Mouse (Mus musculus) spleen, adult 2 months (tissue): Measurements from ENCODE around the gene Clec16a. TPM values are rescaled to one million over a fixed set of nuclear protein-coding genes. Genes with fewer than 3 reads are reported as not detected.

Experiments used
- DNase-seq, 2 experiments: peaks; one replicate each; pipeline versions ENCODE4 v3.0.0 to v3.0.0-alpha.2; 2012 to 2021; ENCODE audit warnings: low spot score in 2 of 2, low read depth in 1 of 2
- H3K27ac ChIP-seq: fragments of 200-500 bp; 2 replicates; pipeline ENCODE4 v1.5.1; 2012; ENCODE audit warnings: low read length, inconsistent platforms; ENCODE audit not compliant: insufficient read depth
- H3K27me3 ChIP-seq: fragments of 200-500 bp; 2 replicates; pipeline ENCODE4 v1.6.1; 2012; ENCODE audit warnings: mild to moderate bottlenecking, moderate library complexity, low read length, inconsistent platforms; ENCODE audit not compliant: control insufficient read depth, insufficient read depth
- H3K36me3 ChIP-seq: fragments of 200-500 bp; 2 replicates; pipeline ENCODE4 v1.6.1; 2012; ENCODE audit warnings: mild to moderate bottlenecking, low read length, inconsistent platforms; ENCODE audit not compliant: control insufficient read depth, insufficient read depth
- H3K4me1 ChIP-seq: fragments of 200-500 bp; 2 replicates; pipeline ENCODE4 v1.6.1; 2011; ENCODE audit warnings: inconsistent platforms; ENCODE audit not compliant: control insufficient read depth, insufficient read depth, insufficient read length
- H3K4me3 ChIP-seq: fragments of 200-500 bp; 2 replicates; pipeline ENCODE4 v1.5.1; 2011; ENCODE audit warnings: mild to moderate bottlenecking, inconsistent platforms; ENCODE audit not compliant: insufficient read depth, insufficient read length; ENCODE audit errors: extremely low read depth
- CTCF ChIP-seq: fragments of 200-500 bp; IDR thresholded peaks from 2 replicates; pipeline ENCODE4 v1.5.1; 2011; ENCODE audit warnings: mild to moderate bottlenecking, inconsistent platforms; ENCODE audit not compliant: insufficient read depth, insufficient read length, insufficient replicate concordance; ENCODE audit errors: extremely low read depth
- POLR2A ChIP-seq: fragments of 200-500 bp; IDR thresholded peaks from 2 replicates; pipeline ENCODE4 v1.6.1; 2011; ENCODE audit warnings: low read depth, low read length, inconsistent platforms
- WGBS: fragments of 180-500 bp; shearing (Covaris S2); methylation state at CpG from one replicate; pipeline ENCODE4 v1.1.7; 2018; 5-methylcytosine and 5-hydroxymethylcytosine counted together
- polyA plus RNA-seq: library from polyadenylated mRNA; depleted of rRNA; stranded (reverse); fragments of >200 nt; gene quantifications from 2 replicates; pipeline ENCODE4 v1.2.3, GENCODE M21; 2012

The Clec16a gene
- polyA plus RNA-seq, 1 experiment: 8.2 TPM

GRCm38 (mm10) chr16:10660526-10660925 lies 115.4 kb downstream of the Clec16a start:
- Histone ChIP-seq H3K36me3 (no peaks in the 10 kb centered on the region), H3K4me3 (no peak overlapping the region), H3K27me3 (no peaks in the 10 kb centered on the region), H3K27ac (no peak overlapping the region), H3K4me1 (0 out of 2 replicates have a peak, but pooled peaks cover 4% of the 10 kb centered on the region)
- DNase-seq: no peak
- no peak for TF ChIP-seq POLR2A
- no peak for TF ChIP-seq CTCF

- Histone ChIP-seq H3K27ac (no peak overlapping the region), H3K36me3 (no peaks in the 10 kb centered on the region), H3K4me3 (no peak overlapping the region), H3K27me3 (no peaks in the 10 kb centered on the region), H3K4me1 (0 out of 2 replicates have a peak, but pooled peaks cover 2% of the 10 kb centered on the region)
- DNase-seq: no peak
- TF ChIP-seq POLR2A (no peak), CTCF (no peak)
- WGBS: 86% methylated on average over 2 of the region's 2 CpGs
Observed at GRCm38 (mm10) chr16:10661385-10661784, 116.2 kb downstream of the Clec16a start.

GRCm38 (mm10) chr16:10663890-10664731 lies 119.0 kb downstream of the Clec16a start:
- Histone ChIP-seq H3K4me1 (peaks cover 6% of the 10 kb centered on the region; the same call in 1 of the 2 replicates), H3K27me3 (no peaks in the 10 kb centered on the region), H3K36me3 (no peaks in the 10 kb centered on the region), H3K27ac (no peak overlapping the region), H3K4me3 (no peak overlapping the region)
- no peak for DNase-seq
- TF ChIP-seq POLR2A (no peak), CTCF (no peak)
- WGBS: 75% methylated on average over 12 of the region's 12 CpGs

- H3K4me3 ChIP-seq: no peak overlapping the region
Observed at GRCm38 (mm10) chr16:10664921-10665894, 120.1 kb downstream of the Clec16a start.

GRCm38 (mm10) chr16:10666766-10667165 lies 121.6 kb downstream of the Clec16a start:
- whole genome bisulfite sequencing: 61% methylated on average over 3 of the region's 3 CpGs
- Histone ChIP-seq H3K4me1 (peaks cover 6% of the 10 kb centered on the region; the same call in 1 of the 2 replicates), H3K36me3 (no peaks in the 10 kb centered on the region), H3K4me3 (no peak overlapping the region), H3K27me3 (no peaks in the 10 kb centered on the region), H3K27ac (no peak overlapping the region)
- DNase-seq: no peak
- no peak for TF ChIP-seq POLR2A
- TF ChIP-seq CTCF: no peak

More at GRCm38 (mm10) chr16:10664921-10665894, 120.1 kb downstream of the Clec16a start:
- WGBS: 41% methylated on average over 12 of the region's 12 CpGs
- Histone ChIP-seq H3K27ac (peak overlapping the region; percentile 30; the same call in 1 of the 2 replicates), H3K4me1 (peaks cover 6% of the 10 kb centered on the region; the same call in 1 of the 2 replicates), H3K36me3 (no peaks in the 10 kb centered on the region), H3K27me3 (no peaks in the 10 kb centered on the region)
- TF ChIP-seq POLR2A (no peak), CTCF (peak; percentile 73; the same call in 1 of the 2 replicates)
- DNase-seq: peak; percentile 31 to 53

- no peak for TF ChIP-seq POLR2A
- TF ChIP-seq CTCF: no peak
- DNase-seq: peak in 1 of 2 experiments; percentile 6
- Histone ChIP-seq H3K4me1 (peaks cover 6% of the 10 kb centered on the region; the same call in 1 of the 2 replicates), H3K27ac (no peak overlapping the region), H3K27me3 (no peaks in the 10 kb centered on the region), H3K36me3 (no peaks in the 10 kb centered on the region), H3K4me3 (no peak overlapping the region)
- WGBS: 26% methylated on average over 8 of the region's 8 CpGs
Observed at GRCm38 (mm10) chr16:10668453-10668852, 123.3 kb downstream of the Clec16a start.
